Mouse (Mus musculus): ENCODE data around the gene B3galt5.

DNA sequence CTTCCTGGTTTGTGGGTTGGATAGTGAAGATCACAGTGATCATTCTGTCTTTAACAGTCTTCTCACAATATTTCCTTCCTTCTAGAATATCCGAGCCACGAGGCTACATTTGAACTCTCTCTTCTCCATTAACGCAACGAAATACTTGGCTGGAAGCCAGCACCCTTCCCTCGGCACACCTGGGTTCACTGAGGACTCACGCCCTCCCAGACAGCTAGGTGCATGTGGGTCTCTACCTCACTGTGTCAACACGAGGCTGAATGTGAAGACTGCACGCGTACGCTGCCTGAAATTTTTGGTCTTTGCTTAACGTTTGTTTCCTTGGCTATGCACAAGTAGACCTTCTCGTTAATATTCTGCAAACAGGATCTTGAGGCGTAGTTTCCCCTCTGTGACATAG lies 7.2 kb upstream of the B3galt5 start:
- TF ChIP-seq CTCF (IDR thresholded peaks at IDR 0.05; ENCODE audit: low read depth), result no peak
- no peak for TF ChIP-seq EP300 (IDR thresholded peaks at IDR 0.05; ENCODE audit: low read depth)

All from heart, postnatal 0 days (tissue).